Mouse (Mus musculus) monocyte, adult 5-6 weeks (primary cell): ENCODE results near the gene Casc3. TPM values are rescaled to one million over a fixed set of nuclear protein-coding genes. Genes with fewer than 3 reads are reported as not detected.

ENCODE experiments used
- ATAC-seq: fragments of 153-309, 156-312 bp; replicated peaks from 2 replicates; pipeline ENCODE4 v1.8.0; 2017; ENCODE audit warnings: mild to moderate bottlenecking; ENCODE audit not compliant: low TSS enrichment, insufficient number of reproducible peaks, severe bottlenecking, poor library complexity, low FRiP score
- total RNA-seq: library from RNA; stranded (forward); fragments of 200-1000, 200-491, 200-594 nt; gene quantifications from 3 replicates; pipeline ENCODE4 v1.2.3, GENCODE M21; 2017

The Casc3 gene
- total RNA-seq, 1 experiment from 2014 or later: 47.5 TPM

DNA sequence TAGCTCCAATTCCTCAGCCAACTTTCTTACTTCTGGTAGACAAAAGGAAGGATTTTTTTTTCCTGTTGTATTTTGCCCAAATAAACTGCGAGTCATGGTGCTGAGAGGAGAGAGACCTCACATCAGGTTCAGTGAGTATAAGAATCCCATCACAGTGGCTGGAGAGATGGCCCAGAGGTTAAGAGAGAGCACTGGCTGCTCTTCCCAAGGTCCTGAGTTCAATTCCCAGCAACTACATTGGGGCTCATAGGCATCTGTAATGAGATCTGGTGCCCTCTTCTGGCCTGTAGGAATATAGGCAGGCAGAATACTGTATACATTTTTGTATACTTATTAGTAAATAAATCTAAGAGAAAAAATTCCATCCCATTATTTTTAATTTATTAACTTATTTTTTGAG, 17.0 kb upstream of the Casc3 start:
- no peak for ATAC-seq

DNA sequence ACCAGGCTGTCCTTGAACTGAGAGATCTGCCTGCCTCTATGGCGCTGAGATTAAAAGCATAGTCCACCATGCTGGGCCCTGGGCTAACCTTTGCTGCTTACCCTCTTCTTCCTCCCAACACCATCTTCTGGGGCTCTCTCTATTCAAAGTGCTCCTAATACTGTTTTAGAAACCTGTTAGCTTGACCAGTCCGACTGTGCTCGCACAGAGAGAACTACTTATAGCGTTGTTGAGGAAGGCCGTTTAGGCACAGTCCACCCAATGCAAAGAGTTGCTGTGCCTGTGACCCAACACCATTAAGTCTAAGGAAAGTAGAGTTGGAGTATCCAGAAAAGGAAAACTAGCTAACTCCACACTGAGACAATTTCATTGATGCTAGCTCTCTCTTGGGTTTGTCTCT, 16.6 kb upstream of the Casc3 start:
- no peak for ATAC-seq

DNA sequence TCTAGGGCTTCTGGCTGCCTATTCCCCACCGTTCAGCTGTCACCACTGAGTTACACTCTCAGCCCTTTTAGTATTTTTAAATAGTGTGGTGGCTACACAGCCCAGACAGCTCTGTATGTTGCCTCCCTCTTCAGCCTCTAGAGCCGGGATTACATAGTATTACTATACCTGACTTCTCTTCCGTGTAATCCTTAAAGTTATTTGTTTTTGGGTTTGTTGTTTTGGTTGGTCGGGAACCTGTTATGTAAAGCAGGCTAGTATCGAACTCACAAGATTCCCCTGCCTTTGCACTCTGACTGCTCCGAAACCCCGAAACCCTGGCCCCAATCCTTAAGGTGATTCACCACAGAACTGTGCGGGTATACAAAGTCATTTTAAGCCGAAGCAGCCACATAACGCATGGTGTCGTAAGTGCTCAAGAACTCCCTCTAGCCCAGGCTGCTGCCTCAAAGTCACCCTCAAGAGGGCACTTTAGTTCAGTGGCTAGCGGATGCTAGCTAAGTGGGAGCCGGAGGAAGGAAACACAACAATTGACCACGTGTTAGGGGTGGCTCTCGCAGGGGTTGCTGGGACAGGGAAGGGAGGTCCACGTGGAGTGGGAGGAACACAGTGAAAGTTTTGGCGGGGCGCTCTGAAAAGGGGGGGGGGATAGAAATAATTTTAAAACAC, 16.0 kb upstream of the Casc3 start:
- peak; percentile 87 for ATAC-seq

DNA sequence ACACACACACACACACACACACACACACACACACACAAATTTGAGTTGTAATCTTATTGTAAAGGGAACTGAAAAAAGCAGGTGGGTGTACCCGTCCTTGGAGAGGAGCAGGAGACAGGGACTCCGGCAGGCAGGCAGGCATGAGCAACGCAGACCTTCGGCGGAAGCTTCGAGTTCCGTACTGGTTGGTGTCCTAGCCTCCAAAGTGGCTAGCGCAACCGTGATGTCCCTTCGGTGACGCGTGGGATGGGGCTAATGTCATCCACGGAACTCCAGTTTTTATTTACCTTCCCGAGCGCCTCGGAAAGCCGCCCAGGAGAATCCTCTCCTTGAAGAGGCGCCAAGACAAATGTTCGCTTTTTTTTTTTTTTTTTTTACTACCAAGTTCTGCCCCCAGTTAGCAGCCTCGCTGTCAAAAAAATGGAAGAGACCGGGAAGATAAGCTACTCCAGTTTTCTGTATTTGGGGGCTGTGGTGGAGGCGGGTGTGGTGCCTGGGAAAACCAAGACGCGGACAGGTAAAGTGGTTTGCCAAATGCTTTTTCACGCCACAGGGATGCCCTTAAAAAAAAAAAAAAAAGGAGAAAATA, 15.4 kb upstream of the Casc3 start:
- ATAC-seq: peak; percentile 32; the same call in 1 of the 2 replicates

DNA sequence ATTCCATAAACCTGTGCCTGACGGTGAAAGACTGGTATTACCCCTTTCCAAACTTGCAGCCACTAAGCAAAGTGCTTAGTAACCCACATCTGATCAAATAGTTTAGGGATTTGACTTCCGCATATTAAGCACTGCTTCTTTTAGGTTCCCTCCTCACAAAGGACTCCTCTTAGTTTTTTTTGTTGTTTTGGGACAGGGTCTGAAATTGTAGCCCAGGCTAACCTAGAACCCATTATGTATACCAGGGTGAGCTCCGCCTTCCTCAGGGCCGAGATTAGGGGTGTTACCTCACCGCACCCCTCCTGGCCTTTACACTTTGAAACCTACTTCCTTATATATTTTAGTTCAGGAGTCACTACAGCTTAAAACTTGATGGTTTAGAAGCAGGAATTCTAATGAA, 14.9 kb upstream of the Casc3 start:
- ATAC-seq: no peak

DNA sequence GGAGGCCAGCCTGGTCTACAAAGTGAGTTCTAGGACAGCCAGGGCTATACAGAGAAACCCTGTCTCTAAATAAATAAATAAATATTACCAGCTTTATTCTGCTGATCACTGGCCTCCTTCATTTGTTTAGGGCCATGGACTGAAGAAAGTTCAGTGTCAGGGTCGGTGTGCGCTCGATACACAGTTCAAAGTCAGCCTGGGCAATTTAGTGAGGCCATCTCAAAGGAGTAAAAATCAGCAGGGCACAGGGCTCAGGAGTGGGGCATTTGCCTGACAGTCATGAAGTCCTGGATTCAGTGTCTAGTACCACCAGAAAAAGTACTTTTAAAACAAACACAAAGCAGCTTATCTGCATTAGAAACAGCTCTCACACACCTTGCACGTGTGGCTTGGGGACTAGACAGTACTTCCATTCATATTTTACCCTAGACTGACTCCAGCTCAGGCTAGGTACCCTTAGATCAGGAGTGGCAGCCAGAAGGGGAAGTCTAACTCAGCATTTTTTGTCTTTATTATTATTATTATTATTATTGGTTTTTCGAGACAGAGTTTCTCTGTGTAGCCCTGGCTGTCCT, 14.0 kb upstream of the Casc3 start:
- ATAC-seq: no peak

DNA sequence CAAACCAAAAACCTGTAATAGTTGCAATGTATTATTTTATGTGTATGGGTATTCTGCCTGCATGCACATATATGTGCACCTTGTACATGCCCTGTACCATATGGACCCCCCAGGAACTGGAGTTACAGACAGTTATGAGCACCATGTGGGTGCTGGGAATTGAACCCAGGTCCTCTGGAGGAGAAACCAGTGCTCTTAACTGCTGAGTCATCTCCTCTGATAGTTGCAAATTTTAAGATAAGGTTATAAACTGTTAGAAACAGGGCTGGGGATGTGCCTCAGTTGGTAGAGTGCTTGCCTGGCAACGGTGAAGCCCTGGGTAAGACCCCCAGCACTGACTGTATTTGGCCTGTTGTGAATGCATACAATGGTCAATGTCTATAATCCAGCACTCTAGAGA, 13.3 kb upstream of the Casc3 start:
- no peak for ATAC-seq

DNA sequence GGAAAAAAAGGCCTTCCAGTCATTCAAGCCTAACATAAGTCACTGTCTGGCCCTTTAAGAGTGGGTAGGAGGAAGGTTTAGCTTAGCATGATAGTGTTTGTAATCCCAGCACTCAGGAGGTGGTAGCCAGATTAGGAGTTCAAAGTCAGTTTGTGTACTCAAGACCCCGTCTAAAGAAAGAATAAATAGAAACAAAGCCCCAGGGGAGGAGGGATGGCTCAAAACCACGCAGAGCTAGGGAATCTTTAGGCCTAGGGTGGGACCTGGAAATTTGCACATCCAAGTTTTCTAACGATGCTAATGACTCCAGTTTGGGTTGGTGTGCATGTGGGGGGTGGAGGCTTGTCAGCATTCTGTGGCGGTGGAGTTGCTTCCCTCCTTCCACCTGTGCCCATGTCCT, 12.6 kb upstream of the Casc3 start:
- no peak for ATAC-seq

DNA sequence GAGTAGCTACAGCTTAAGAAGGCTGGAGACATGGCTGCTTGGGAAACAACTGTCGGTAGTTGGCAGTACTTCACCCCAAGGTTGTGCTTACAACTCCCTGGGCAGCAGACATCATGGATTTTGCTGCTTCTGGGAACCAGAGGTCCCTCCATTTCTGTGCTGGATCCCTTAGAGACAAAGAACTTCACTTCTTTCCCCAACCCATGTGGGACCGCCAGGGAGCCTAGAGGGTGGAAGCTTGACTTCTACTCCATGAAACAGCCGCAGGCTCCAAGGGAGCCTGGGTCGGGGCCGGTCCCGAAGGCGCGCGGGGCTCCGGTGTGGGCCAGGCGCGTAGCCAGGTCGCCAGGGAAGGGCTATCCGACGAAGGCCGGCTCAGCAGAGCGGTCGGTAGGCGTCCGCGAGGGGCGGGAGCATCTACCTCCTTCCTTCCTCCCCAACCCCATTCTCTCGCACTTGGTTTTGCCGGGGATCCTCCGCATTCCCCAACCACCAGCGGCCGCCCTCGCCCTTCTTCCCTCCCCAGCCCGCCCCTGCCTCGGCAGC, 10.2 kb upstream of the Casc3 start:
- peak; percentile 34; the same call in 1 of the 2 replicates for ATAC-seq

DNA sequence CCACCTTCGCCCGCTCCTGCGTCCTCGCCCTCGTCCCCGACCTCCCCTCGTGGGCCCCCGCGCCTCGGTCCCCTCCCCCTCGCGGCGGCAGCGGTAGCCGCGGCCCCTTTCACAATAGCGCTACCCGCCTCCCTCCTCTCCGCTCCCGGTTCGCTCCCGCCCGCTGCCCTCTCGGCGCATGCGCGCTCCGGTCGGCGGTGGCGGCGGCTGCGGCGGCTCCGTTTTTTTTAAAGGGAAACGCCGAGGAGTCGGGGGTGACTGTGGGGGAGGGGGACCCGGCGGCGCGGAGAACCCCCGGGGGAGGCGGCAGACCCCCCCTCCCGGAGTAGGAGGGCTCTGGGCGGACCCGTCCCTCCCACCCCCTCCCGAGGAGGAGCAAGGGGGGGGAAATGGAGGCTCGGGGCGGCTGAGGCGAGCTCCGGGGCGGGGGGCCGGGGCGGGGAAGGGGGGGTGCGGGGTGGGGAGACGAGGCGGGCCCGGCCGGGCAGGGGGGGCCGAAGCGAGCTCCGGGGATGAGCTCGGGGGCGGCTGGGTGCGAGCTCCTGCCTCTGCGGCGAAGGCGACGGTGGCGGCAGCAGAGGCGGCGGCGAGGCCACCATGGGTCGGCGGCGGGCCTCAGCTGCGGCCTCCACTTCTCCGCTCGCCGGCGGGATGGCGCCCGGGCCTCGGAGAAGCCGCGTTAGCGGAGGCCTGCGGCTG, 9.5 kb upstream of the Casc3 start, which contains the start of gene Msl1:
Gene Msl1 (plus strand): TSS at position 502 of the 699 bp plus-strand sequence.
- peak; percentile 51 for ATAC-seq

DNA sequence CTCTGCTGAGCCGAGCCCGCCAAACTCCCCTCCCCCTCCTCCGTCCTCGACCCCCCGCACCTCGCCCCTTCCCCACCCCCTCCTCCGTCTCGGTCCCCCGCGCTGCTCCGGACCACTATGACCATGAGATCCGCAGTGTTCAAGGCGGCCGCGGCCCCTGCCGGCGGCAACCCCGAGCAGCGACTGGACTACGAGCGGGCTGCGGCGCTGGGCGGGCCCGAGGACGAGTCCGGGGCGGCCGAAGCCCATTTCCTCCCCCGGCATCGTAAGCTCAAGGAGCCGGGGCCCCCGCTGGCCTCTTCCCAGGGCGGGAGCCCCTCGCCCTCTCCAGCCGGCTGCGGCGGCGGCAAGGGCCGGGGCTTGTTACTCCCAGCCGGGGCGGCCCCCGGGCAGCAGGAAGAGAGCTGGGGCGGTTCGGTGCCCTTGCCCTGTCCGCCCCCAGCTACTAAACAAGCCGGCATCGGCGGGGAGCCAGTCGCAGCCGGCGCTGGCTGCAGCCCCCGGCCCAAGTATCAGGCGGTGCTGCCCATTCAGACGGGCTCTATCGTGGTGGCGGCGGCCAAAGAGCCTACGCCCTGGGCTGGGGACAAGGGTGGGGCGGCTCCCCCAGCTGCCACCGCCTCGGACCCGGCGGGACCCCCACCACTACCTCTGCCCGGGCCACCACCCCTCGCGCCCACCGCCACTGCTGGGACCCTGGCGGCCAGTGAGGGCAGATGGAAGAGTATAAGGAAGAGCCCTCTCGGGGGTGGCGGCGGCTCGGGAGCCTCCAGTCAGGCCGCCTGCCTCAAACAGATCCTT, 8.8 kb upstream of the Casc3 start:
- no peak for ATAC-seq

DNA sequence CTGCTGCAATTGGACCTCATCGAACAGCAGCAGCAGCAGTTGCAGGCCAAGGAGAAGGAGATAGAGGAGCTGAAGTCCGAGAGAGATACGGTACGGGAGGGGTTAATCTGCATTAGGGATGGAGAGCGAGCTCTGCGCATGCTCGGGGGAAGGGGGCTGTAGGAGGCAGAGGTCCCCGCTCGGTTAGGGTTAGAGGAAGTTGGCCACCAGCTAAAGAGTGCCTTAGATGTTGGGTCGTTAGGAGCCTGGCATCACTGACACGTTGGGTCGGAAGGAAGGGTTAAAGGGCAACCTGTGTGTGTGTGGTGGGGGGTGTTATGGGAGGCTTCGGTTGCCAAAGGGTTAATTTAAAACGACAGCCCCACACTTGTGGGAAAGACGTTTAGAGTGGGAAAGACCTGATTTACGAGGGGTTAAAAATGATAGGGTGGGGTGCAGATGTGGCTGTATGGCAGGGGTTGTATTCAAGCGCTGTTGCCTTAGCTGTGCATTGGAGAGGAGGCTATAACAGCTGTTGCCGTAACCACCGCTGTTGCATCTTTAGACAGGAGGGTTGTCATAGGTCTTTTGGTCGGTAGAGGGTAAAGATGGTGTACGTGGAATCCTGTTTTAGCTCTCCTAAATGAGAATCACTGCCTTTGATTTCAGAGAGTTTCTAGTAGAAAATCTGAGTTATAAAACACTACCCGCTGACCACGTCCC, 8.0 kb upstream of the Casc3 start:
- peak; percentile 38 for ATAC-seq

DNA sequence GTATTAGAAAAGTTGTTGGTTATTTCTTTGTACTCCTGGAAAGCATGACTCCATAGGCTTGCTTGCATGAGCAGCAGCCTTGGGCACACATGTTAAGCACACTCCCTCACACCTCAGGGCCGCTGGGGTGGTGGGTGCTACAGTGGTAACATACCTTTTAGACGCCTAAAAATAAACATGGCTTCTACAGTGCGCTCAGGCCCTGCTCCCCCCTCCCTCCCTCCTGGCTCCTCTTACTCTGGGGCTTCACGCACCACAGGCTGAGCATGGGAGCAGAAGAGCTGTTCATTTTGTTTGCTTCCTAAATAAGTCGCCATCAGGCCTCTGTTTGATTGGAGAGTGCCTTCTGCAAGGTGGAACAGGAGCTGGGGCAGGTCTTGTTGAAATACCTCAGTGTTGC, 7.4 kb upstream of the Casc3 start:
- no peak for ATAC-seq

DNA sequence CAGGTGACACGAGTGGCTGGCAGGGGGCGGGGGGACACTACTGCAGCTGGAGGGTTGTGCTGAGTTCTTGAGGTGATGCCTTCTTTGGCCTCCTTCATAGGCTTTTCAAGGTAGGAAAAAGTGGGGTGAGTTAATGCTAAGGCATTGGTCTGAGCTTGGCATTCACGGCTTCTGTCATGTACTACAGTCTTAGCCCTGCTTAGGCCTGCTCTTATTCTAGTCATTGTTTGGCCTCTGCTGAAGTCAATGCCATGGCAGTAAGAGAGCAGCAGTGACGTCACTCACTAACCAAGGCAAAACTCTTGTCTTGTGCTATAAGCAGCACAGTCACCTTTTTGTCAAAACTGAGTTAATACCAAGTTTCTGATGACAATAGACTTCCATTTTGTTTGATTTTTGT, 6.8 kb upstream of the Casc3 start:
- ATAC-seq: no peak

DNA sequence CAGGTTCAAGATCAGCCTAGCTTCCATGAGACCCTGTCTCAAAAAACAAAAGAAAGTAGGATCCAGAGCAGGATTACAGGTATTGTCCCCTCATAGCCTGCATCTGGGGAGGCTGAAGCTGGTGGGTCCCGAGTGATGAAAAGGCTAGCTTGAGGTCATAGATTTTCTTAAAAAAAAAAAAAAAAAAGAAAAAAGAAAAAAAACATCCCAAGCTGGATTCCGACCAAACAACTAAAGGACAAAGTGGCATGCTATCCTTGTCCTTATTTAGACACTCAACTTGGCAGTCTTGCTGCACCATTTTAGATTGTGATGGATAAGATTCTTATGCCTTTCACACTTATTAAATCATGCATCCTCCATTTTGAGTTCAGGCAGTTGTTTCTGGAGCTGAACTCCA, 3.7 kb downstream of the Casc3 start:
- no peak for ATAC-seq

DNA sequence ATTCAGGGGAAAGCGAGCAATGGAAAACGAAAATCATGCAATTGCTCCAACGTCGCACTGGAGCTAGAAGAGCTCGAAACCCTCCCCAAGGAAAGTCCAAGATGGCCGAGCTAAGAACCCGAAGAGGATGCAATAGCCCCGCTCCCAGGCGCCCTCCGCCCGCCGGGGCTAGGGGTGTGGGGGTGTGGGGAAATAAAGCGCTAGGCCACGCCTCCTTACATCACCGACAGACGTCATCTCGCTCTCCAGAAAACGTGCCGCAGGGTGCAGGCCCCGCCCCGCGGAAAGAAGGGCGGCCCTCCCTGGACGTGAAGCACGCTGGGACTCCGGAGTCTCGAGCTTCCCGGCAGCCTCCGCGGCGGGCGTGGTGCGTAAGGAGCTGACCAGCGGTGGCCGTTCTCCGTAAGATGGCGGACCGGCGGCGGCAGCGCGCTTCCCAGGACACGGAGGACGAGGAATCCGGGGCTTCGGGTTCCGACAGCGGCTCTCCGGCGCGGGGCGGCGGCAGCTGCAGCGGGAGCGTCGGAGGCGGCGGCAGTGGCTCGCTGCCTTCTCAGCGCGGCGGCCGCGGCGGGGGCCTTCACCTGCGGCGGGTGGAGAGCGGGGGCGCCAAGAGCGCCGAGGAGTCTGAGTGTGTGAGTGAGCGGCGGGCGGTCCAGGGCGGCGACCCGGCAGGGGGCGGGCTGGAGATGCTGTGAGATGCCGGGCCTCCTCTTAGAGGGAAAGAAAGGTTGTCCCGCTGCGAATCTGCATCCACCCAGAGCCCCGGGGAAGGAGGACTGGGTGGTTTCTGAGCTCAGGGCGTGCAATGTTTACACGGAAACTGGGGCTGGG, 5.0 kb downstream of the Casc3 start:
- ATAC-seq: peak; percentile 99

DNA sequence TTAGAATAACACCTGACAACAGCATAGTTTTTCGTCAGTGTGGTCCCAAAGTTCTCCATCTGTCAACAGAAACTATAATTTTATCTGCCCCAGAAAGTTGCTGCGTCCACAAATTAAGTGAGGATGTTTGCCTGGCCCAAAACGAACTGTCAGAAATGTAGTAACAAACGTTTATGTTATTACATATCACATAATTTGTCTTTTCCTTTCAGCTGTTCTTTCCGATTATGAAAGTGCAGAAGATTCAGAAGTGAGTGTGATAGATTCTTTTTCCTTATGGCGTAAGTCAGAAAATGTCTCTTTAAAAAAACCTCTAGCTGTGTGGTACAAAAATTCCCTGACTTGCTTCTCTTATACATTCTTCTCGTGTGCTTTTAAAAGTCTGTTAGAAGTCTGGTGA, 6.0 kb downstream of the Casc3 start:
- ATAC-seq: no peak
